Mouse (Mus musculus) natural killer cell, adult 2 months (primary cell): ENCODE results near the gene H2-Ke6.
"Not testable (repeated sequence)": the region's sequence is repeated elsewhere in the genome, so short reads cannot be mapped to it uniquely, and the experiment has no call there.

ENCODE experiments used
- DNase-seq, 2 experiments: peaks; one replicate each; pipeline ENCODE4 v3.0.0; 2022; ENCODE audit warnings: low spot score in 2 of 2

The H2-Ke6 gene

GRCm38 (mm10) chr17:33998697-33999096 lies 29.2 kb downstream of the H2-Ke6 start:
- DNase-seq = peak; percentile 47 to 56

- not testable (repeated sequence) for DNase-seq
Measured at GRCm38 (mm10) chr17:33997025-33997424, 30.8 kb downstream of the H2-Ke6 start.

- DNase-seq = peak in 1 of 2 experiments; percentile 37
Measured at GRCm38 (mm10) chr17:33995651-33996050, 32.2 kb downstream of the H2-Ke6 start.

- DNase-seq = no peak
Measured at GRCm38 (mm10) chr17:33994959-33995358, 32.9 kb downstream of the H2-Ke6 start.

- peak; percentile 63 to 76 for DNase-seq
Measured at GRCm38 (mm10) chr17:33991788-33992664, 35.8 kb downstream of the H2-Ke6 start.

- DNase-seq = peak; percentile 72 to 77
Measured at GRCm38 (mm10) chr17:33982136-33982535, 45.7 kb downstream of the H2-Ke6 start.

- peak; percentile 90 to 91 for DNase-seq
Measured at GRCm38 (mm10) chr17:33981192-33981909, 46.5 kb downstream of the H2-Ke6 start.

- DNase-seq = no peak
Measured at GRCm38 (mm10) chr17:33980181-33981035, 47.5 kb downstream of the H2-Ke6 start.

GRCm38 (mm10) chr17:33979512-33980050 lies 48.3 kb downstream of the H2-Ke6 start:
- peak in 1 of 2 experiments; percentile 52 for DNase-seq

- DNase-seq = peak; percentile 95
Measured at GRCm38 (mm10) chr17:33978631-33979031, 49.2 kb downstream of the H2-Ke6 start.

- DNase-seq = peak; percentile 58 to 66
Measured at GRCm38 (mm10) chr17:33977861-33978557, 49.9 kb downstream of the H2-Ke6 start.
